Mouse (Mus musculus) granulocyte monocyte progenitor cell, adult 5-6 weeks (primary cell): ENCODE results near the gene Tmem231. TPM values are rescaled to one million over a fixed set of nuclear protein-coding genes. Genes with fewer than 3 reads are reported as not detected.
A peak's percentile ranks its signal among the peaks of the same experiment; 100 is the strongest.
"Not testable (repeated sequence)": the region's sequence is repeated elsewhere in the genome, so short reads cannot be mapped to it uniquely, and the experiment has no call there.

Experiments
- ATAC-seq: replicated peaks from 2 replicates; pipeline ENCODE4 v1.8.0; 2016; ENCODE audit warnings: mild to moderate bottlenecking, moderate TSS enrichment, inconsistent platforms; ENCODE audit not compliant: poor library complexity, severe bottlenecking
- total RNA-seq, 2 experiments: library from RNA; stranded (forward) in 1 of 2; stranded (reverse) in 1 of 2; fragments of 200-712, 200-1000 nt in 1 of 2; fragments of >200 nt in 1 of 2; fragmentation: Nextera tagmentation in 1 of 2; gene quantifications; 2 replicates each; pipeline ENCODE4 v1.2.3; 2014 to 2017

Tmem231 gene
- total RNA-seq, 2 experiments from 2014 or later, result not detected

- ATAC-seq, result no peak
These were observed 17.6 kb upstream of the Tmem231 start for GRCm38 (mm10) chr8:111951317-111951716.

- peak; percentile 40; the same call in 1 of the 2 replicates for ATAC-seq
These were observed 17.2 kb upstream of the Tmem231 start for GRCm38 (mm10) chr8:111950846-111951245.

GRCm38 (mm10) chr8:111947954-111948353, 14.3 kb upstream of the Tmem231 start:
- ATAC-seq, result no peak

- ATAC-seq, result peak; percentile 22; the same call in 1 of the 2 replicates
These were observed 13.5 kb upstream of the Tmem231 start for GRCm38 (mm10) chr8:111947144-111947543.

GRCm38 (mm10) chr8:111943544-111943943, 9.9 kb upstream of the Tmem231 start:
- ATAC-seq, result no peak

- ATAC-seq, result peak; percentile 50
These were observed 7.4 kb upstream of the Tmem231 start for GRCm38 (mm10) chr8:111941101-111941454.

- ATAC-seq, result peak; percentile 90
These were observed 6.8 kb upstream of the Tmem231 start, which contains the start of gene Gabarapl2 for GRCm38 (mm10) chr8:111940171-111941100. Gene Gabarapl2 (plus strand): TSS chr8:111940703.

- ATAC-seq, result peak; percentile 78
These were observed 5.9 kb upstream of the Tmem231 start for GRCm38 (mm10) chr8:111939516-111940142.

GRCm38 (mm10) chr8:111938076-111938985, 4.7 kb upstream of the Tmem231 start:
- not testable (repeated sequence) for ATAC-seq

GRCm38 (mm10) chr8:111937184-111937583, 3.5 kb upstream of the Tmem231 start:
- no peak for ATAC-seq

- ATAC-seq, result no peak
These were observed 520 bp upstream of the Tmem231 start for GRCm38 (mm10) chr8:111934201-111934600.

- ATAC-seq, result peak; percentile 42
These were observed 923 bp downstream of the Tmem231 start for GRCm38 (mm10) chr8:111932580-111933336.

GRCm38 (mm10) chr8:111931721-111932120, 2.0 kb downstream of the Tmem231 start:
- no peak for ATAC-seq

GRCm38 (mm10) chr8:111929648-111930344, 3.9 kb downstream of the Tmem231 start:
- no peak for ATAC-seq

GRCm38 (mm10) chr8:111924976-111925375, 8.7 kb downstream of the Tmem231 start:
- ATAC-seq, result no peak

- ATAC-seq, result peak; percentile 95
These were observed 10.3 kb downstream of the Tmem231 start for GRCm38 (mm10) chr8:111923383-111923804.

- no peak for ATAC-seq
These were observed 12.7 kb downstream of the Tmem231 start for GRCm38 (mm10) chr8:111920971-111921370.

- no peak for ATAC-seq
These were observed 14.0 kb downstream of the Tmem231 start for GRCm38 (mm10) chr8:111919663-111920062.

GRCm38 (mm10) chr8:111912860-111913432, 20.7 kb downstream of the Tmem231 start:
- peak; percentile 37; the same call in 1 of the 2 replicates for ATAC-seq
